Mouse (Mus musculus) frontal cortex, postnatal 36 days (tissue): ENCODE measurements at regions not wholly inside any gene's neighbourhood (a gene's known extent, or its start where the extent isn't known, plus 50 kb on each side); places are given as distances from the start of the nearest gene placed in this dataset.

Experiments
- DNase-seq, 2 experiments: peaks; one replicate each; pipeline ENCODE4 v3.0.0; 2022; ENCODE audit warnings: low spot score in 2 of 2

GRCm38 (mm10) chr4:106042456-106042855, 252.8 kb downstream of the Gm12728 start:
- DNase-seq, result no peak

GRCm38 (mm10) chr4:106043661-106044060, 254.0 kb downstream of the Gm12728 start:
- no peak for DNase-seq

DNA sequence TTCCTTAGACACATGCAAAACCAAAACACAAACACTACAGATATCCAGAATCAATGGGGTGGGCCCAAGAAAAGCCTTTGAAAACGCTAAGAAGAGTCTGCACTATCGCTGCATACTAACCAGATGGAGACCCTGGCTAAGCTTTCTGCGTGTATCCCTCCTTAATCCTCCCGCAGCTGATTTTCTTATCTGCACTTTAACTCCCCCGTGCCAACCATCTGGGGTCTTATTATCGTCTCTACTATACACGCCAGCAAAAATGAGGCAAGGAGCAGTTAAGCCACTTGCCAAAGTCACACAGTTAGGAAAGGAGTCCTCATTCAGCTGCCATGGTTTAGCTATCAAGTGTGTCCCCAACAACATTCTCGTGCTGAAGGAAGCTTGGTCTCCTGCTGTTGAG, 258.4 kb downstream of the Gm12728 start:
- no peak for DNase-seq

GRCm38 (mm10) chr4:106048797-106049196, 259.1 kb downstream of the Gm12728 start:
- no peak for DNase-seq

GRCm38 (mm10) chr4:106049880-106050279, 260.2 kb downstream of the Gm12728 start:
- no peak for DNase-seq

DNA sequence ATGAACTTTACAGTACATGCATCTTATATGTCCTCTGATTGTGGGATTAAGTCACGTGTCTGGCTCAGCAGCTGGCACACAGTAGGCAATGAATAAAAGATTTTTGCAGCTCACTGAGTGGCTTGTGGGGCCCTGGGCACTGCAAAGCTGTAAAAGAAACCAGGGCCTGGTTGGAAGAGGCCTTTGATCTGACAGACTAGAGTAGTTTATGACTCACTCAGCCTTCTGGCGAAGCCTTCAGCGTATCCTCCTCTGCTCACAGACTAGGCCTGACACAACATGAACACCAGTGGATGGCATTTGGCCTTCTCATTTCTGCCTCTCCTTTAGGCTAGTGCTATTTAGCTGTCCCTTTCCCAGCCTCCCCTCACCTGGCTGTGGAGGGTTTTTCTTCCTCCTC, 260.6 kb downstream of the Gm12728 start:
- DNase-seq, result no peak

DNA sequence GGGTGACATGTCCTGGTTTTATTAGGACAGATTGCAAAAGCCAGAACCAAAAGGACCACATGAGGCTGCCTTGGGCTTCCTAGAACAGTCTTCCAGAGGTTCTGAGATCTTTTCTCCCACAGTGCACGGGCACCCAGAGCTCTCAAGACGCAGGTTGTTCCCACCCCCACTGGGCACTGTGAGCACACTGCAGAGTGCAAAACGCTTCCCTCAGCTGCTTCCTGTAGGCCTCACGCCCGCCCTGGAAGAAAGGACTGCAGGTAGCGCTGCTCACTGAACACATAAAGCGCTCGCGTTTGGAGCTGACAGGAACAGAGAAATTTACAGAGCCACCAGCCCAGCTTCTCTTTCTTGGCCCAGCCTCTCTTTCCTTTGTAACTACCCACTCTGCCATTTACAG, 262.5 kb upstream of the Usp24 start:
- no peak for DNase-seq

- DNase-seq, result peak in 1 of 2 experiments; percentile 3
These were observed 261.7 kb upstream of the Usp24 start for GRCm38 (mm10) chr4:106054324-106054723.

DNA sequence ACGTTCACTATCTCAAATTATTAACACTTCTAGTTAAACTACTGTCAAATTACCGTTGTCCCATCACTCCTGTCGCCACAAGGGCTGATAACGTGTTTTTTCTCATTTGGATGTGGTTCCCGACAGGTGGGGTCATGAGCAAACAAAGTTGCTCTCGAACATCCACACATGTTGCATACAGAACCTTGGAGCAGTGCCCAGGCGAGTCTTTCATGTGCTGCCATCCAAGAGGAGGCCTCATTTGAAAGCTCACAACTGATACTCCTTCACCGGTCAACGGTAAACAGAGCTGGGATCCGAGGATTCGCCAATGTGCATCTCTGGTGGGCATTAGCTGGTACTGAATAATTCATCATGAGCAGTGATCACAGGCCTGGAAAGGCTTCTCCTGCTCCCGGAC, 253.4 kb upstream of the Usp24 start:
- no peak for DNase-seq

DNA sequence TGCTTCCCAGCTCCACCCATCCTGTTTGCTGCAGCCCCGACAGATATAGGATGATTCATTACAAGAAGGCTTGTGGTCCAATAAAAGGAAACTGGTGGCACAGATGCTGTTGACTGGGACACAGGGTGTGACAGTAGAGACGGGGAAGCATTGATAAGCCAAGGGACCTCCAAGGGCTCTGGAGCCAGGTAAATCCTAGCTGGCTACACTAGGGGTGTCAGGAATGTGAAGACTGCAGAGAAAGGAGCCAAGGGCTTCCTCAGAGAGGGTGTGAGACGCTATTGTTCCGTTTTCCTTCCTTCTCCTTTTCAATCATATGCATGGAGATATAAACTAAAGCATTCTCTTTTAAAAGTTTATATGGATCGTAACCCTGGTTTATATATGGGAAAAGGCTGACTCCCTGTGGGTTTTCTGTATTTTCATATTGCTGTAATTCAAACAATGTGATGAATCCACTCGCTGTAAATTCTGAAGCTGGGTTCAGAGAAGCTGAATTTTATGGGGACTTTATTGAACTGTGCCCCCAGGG, 252.1 kb upstream of the Usp24 start:
- DNase-seq, result no peak

GRCm38 (mm10) chr4:106067023-106067422, 249.0 kb upstream of the Usp24 start:
- DNase-seq, result no peak

- DNase-seq, result no peak
These were observed 232.5 kb upstream of the Usp24 start for GRCm38 (mm10) chr4:106083546-106083945.

GRCm38 (mm10) chr4:106091927-106092675, 223.9 kb upstream of the Usp24 start:
- no peak for DNase-seq

DNA sequence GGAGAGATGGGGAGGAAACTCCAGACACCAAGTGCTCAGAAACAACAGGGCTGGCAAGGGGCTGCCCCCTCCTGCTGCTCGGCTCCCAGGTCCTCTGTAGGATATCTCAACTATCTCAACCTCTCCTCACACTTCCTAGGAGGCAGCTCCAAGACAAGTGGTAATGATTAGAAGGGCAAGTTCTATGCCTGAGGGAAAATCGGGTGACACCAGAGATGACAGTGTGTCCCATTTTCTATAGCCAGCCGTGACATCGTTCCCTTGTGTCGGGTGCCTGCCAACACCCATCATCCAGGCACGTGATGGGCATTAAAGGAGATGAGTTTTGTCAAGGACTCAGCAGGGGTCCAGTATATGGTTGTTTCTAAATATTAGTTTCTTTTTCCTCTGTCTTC, 223.3 kb upstream of the Usp24 start:
- no peak for DNase-seq

DNA sequence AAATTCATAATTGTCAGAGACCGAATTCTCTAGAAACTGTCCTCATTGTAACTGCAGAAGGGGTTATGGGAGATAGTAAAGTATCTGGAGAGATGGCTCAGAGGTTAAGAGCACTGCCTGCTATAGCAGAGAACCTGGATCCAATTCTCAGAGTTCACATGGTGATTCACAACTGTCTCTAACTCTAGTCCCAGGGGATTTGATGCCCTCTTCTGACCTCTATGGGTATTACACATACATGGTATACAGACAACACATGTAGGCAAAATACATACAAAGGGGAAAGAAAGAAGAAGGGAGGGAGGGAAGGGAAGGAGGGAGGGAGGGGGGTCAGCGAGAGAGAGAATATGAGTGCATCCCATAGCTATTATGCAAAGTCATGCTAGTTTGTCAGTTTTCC, 222.8 kb upstream of the Usp24 start:
- DNase-seq, result no peak

DNA sequence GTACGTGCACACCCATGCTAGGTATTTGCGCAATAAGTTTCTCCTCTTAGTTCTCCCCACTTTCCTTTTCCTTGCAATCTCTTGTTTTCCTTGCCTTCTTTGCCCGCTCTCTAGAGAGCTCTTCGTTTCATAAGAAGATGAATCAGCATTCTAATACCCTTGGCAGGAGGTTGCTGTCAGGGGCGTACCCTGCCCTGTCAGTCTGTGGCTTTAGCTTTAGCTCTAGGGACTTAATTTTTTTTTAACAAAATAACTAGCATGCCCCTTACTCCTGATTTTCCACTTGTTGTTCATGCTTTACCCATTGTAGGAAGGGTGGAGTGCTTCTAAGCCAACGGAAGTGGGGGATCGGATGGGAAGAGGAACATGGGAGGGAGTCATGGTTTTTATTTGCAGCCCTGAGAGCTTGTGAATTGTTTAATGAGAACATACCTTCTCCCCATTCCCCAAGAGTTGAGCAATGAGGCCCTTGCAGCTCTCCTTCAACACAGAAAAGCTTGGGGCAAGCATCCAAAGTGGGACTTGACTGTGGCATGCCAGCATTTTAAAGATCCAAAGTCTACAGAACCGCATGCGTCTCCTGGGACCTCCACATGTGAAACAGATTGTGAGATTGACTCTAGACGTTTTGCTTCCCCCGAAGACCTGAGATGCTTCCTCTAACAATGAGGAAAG, 221.0 kb upstream of the Usp24 start:
- DNase-seq, result no peak

- DNase-seq, result no peak
These were observed 219.9 kb upstream of the Usp24 start for GRCm38 (mm10) chr4:106096130-106096529.

- no peak for DNase-seq
These were observed 218.2 kb upstream of the Usp24 start for GRCm38 (mm10) chr4:106097846-106098245.

DNA sequence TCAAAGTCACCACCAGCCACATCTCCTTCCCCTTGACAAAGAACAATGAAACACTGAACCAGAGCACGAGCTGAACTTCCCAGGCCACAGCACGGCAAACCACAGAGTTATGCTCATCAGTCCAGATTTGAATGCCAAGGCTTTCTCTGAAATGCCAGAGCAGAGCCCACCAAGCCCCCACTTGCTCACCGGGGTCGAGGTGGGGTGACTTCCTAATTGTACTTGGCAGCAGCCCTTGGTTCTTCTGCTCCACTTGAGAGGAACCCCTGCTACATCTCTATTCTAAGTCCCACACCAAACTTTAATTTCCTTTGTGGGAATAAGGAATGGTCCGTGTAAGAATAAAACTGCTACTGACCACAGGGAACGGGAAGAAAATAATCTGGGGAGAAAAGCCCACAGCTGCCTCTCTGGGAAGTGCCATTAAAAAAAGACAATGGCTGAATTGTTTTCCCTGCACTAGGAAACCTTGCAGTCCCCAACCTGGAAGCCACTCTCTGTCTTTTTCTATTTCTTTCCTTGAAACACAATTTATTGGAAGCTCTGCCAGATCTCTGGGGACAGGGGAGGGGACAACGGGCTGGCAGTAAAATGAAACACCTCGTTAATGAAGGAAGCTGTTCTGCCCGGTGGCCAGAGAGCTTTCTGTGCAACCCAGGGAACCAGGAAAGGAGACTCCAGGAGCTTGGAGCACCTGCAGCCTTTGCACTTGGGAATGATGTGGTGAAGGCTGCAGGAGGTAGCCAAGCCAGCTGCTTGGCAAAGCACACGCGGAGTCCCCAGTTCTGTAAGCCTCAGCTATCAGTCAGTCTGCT, 215.6 kb upstream of the Usp24 start:
- DNase-seq, result no peak

DNA sequence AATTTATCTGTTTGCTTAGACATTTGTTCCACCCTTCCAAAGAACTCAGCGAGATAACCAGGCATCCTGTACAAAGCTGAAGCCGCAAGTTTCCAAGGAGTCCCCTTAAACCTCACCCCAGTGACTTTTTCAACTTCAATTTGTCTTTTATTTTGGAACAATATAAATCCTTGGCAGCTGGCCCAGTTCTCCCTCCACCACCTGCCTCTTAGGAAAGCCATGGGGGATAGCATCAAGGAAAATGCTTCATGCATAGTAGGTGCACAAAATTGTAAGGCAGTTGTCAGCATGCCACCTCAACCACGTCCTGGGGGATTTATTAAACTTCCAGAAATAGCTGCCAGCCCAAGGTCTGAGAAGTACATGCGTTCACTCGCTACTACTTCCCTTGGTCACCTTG, 214.1 kb upstream of the Usp24 start:
- DNase-seq, result no peak

DNA sequence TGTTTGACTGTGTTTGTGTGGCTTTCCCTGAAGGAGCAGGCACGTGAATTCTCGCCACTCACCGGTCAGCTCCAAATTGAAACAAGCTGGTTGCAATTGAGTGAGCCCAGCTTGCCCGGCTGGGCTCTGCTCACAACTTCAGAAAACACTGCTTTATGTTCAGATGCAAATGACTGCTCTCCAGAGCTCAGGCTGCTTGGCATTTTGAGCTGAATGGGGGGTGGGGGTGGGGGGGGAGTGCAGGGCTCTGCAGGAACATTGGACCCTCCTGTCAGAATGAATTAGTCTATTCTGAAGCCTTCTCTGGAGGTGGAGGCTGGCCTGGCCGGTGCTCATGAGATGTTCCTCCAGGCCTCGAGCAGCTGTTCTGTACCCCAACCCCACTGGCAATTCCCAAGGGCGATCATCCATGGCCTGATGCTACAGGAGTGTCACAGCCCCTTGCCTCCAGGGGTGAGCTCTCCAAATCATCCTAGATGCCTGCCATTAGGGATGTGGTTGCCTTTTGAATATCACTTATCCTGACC, 213.5 kb upstream of the Usp24 start:
- no peak for DNase-seq
